Mouse (Mus musculus) MEL (cell line): ENCODE measurements around the gene Glmn. TPM values are rescaled to one million over a fixed set of nuclear protein-coding genes. Genes with fewer than 3 reads are reported as not detected.

Experiments
- DNase-seq: peaks from one replicate; pipeline ENCODE4 v3.0.0; 2011; ENCODE audit warnings: low read depth, low spot score
- H3K27ac ChIP-seq: 2 replicates; pipeline ENCODE4 v1.5.1; 2012; ENCODE audit warnings: low read depth, mild to moderate bottlenecking, control low read depth, low read length, moderate library complexity; ENCODE audit not compliant: control insufficient read depth
- H3K27me3 ChIP-seq, 2 experiments: fragments of 150-350 bp in 1 of 2; sonication (generic) in 1 of 2; 2 replicates each; pipeline ENCODE4 v1.6.1; 2012; ENCODE audit warnings: low read length in 2 of 2, mild to moderate bottlenecking in 2 of 2, improper control_type of control experiment in 1 of 2, moderate library complexity in 1 of 2; ENCODE audit not compliant: insufficient read depth in 2 of 2, control insufficient read depth in 1 of 2
- H3K36me3 ChIP-seq, 2 experiments: 2 replicates each; pipeline ENCODE4 v1.6.1; 2012 to 2014; ENCODE audit warnings: low read length in 2 of 2, improper control_type of control experiment in 1 of 2, inconsistent platforms in 1 of 2, mild to moderate bottlenecking in 1 of 2; ENCODE audit not compliant: insufficient read depth in 2 of 2, control insufficient read depth in 1 of 2
- H3K4me1 ChIP-seq, 2 experiments: fragments of 150-350 bp in 1 of 2; sonication (generic) in 1 of 2; 2 replicates each; pipeline ENCODE4 v1.6.1; 2012; ENCODE audit warnings: low read length in 2 of 2, improper control_type of control experiment in 1 of 2, mild to moderate bottlenecking in 1 of 2; ENCODE audit not compliant: insufficient read depth in 2 of 2, control insufficient read depth in 1 of 2
- H3K4me3 ChIP-seq, 2 experiments: fragments of 150-350 bp in 1 of 2; sonication (generic) in 1 of 2; 2 replicates each; pipeline ENCODE4 v1.5.1; 2012; ENCODE audit warnings: low read depth in 2 of 2, low read length in 2 of 2, mild to moderate bottlenecking in 2 of 2, moderate library complexity in 2 of 2, control low read depth in 1 of 2, improper control_type of control experiment in 1 of 2; ENCODE audit not compliant: control insufficient read depth in 1 of 2, insufficient read depth in 1 of 2
- H3K79me2 ChIP-seq: 2 replicates; pipeline ENCODE4 v1.6.1; 2012; ENCODE audit warnings: mild to moderate bottlenecking, low read length, moderate library complexity; ENCODE audit not compliant: control insufficient read depth, poor library complexity, insufficient read depth
- H3K9ac ChIP-seq: 2 replicates; pipeline ENCODE4 v1.6.1; 2012; ENCODE audit warnings: low read depth, mild to moderate bottlenecking, control low read depth, low read length, moderate library complexity; ENCODE audit not compliant: control insufficient read depth, poor library complexity, severe bottlenecking
- H3K9me3 ChIP-seq: fragments of 150-350 bp; sonication (generic); replicated peaks from 2 replicates; pipeline ENCODE4 v1.6.1; 2012; ENCODE audit warnings: mild to moderate bottlenecking, low read length, improper control_type of control experiment, moderate library complexity; ENCODE audit not compliant: insufficient read depth
- CHD2 ChIP-seq: IDR thresholded peaks from 2 replicates; pipeline ENCODE4 v1.6.1; 2011; ENCODE audit warnings: low read length, improper control_type of control experiment
- CTCF ChIP-seq, 3 experiments: IDR thresholded peaks in 2 of 3; conservative IDR thresholded peaks in 1 of 3; 2 replicates each; pipeline ENCODE4 v1.5.1; 2011 to 2012; ENCODE audit warnings: low read length in 3 of 3, low read depth in 2 of 3, mild to moderate bottlenecking in 2 of 3, improper control_type of control experiment in 1 of 3, inconsistent platforms in 1 of 3, mixed read lengths in 1 of 3, moderate library complexity in 1 of 3; ENCODE audit not compliant: control insufficient read depth in 1 of 3, insufficient read depth in 1 of 3, poor library complexity in 1 of 3, severe bottlenecking in 1 of 3
- E2F4 ChIP-seq: IDR thresholded peaks from 2 replicates; pipeline ENCODE4 v1.6.1; 2011; ENCODE audit warnings: low read depth, low read length, improper control_type of control experiment, borderline replicate concordance
- GATA1 ChIP-seq: IDR thresholded peaks from 2 replicates; pipeline ENCODE4 v1.6.1; 2011; ENCODE audit warnings: low read depth, low read length, improper control_type of control experiment
- MAFK ChIP-seq: IDR thresholded peaks from 2 replicates; pipeline ENCODE4 v1.6.1; 2011; ENCODE audit warnings: low read depth, mild to moderate bottlenecking, low read length, improper control_type of control experiment, borderline replicate concordance
- MAX ChIP-seq: IDR thresholded peaks from 2 replicates; pipeline ENCODE4 v1.6.1; 2011; ENCODE audit warnings: low read length, improper control_type of control experiment
- MXI1 ChIP-seq: IDR thresholded peaks from 2 replicates; pipeline ENCODE4 v1.6.1; 2011; ENCODE audit warnings: mild to moderate bottlenecking, low read depth, low read length, improper control_type of control experiment
- MYB ChIP-seq: IDR thresholded peaks from 2 replicates; pipeline ENCODE4 v1.6.1; 2011; ENCODE audit warnings: mild to moderate bottlenecking, low read depth, low read length, improper control_type of control experiment
- NRF1 ChIP-seq: IDR thresholded peaks from 2 replicates; pipeline ENCODE4 v1.6.1; 2014; ENCODE audit warnings: low read depth, mild to moderate bottlenecking, inconsistent platforms, low read length, improper control_type of control experiment, moderate library complexity; ENCODE audit not compliant: poor library complexity, insufficient read depth, severe bottlenecking
- POLR2AphosphoS2 ChIP-seq: IDR thresholded peaks from 2 replicates; pipeline ENCODE4 v1.6.1; 2011; ENCODE audit warnings: low read length, improper control_type of control experiment
- RAD21 ChIP-seq: IDR thresholded peaks from 2 replicates; pipeline ENCODE4 v1.6.1; 2011; ENCODE audit warnings: mild to moderate bottlenecking, low read depth, low read length, improper control_type of control experiment
- SMC3 ChIP-seq: IDR thresholded peaks from 2 replicates; pipeline ENCODE4 v1.6.1; 2011; ENCODE audit warnings: low read depth, low read length, improper control_type of control experiment
- TCF12 ChIP-seq: IDR thresholded peaks from 2 replicates; pipeline ENCODE4 v1.6.1; 2014; ENCODE audit warnings: low read depth, mild to moderate bottlenecking, inconsistent platforms, low read length, improper control_type of control experiment, moderate library complexity
- USF2 ChIP-seq, 2 experiments: IDR thresholded peaks; 2 replicates each; pipeline ENCODE4 v1.6.1; 2011 to 2012; ENCODE audit warnings: improper control_type of control experiment in 2 of 2, low read length in 2 of 2, borderline replicate concordance in 1 of 2, inconsistent platforms in 1 of 2, low read depth in 1 of 2, mild to moderate bottlenecking in 1 of 2; ENCODE audit not compliant: insufficient read depth in 1 of 2
- ZNF384 ChIP-seq: IDR thresholded peaks from 2 replicates; pipeline ENCODE4 v1.6.1; 2012; ENCODE audit warnings: low read depth, mild to moderate bottlenecking, inconsistent platforms, low read length, improper control_type of control experiment
- polyA plus RNA-seq, 2 experiments: library from polyadenylated mRNA; stranded (reverse) in 1 of 2; unstranded in 1 of 2; fragments of >175 nt in 1 of 2; fragments of >200 nt in 1 of 2; gene quantifications; 2 replicates each; pipeline versions ENCODE4 v1.2.1 to v1.2.4; 2012; ENCODE audit warnings: low replicate concordance in 2 of 2, low read depth in 1 of 2; ENCODE audit not compliant: insufficient read length in 2 of 2, insufficient read depth in 1 of 2, missing spikeins in 1 of 2
- total RNA-seq: library from RNA; depleted of rRNA; stranded (reverse); fragments of 300-350 nt; gene quantifications from 2 replicates; pipeline ENCODE4 v1.2.3, GENCODE M21; 2012; rRNA removed

Glmn gene
- total and polyA plus RNA-seq, 3 experiments, result 7.3 to 7.9 TPM; not detected in 1

GRCm38 (mm10) chr5:107499891-107500535, 97.7 kb downstream of the Glmn start:
- no peak for TF ChIP-seq MXI1
- TF ChIP-seq TCF12, result no peak
- no peak for TF ChIP-seq MYB
- TF ChIP-seq NRF1, result no peak
- no peak for TF ChIP-seq E2F4
- no peak for TF ChIP-seq CHD2
- TF ChIP-seq POLR2AphosphoS2, result no peak
- no peak for TF ChIP-seq RAD21
- no peak for TF ChIP-seq ZNF384
- TF ChIP-seq GATA1, result no peak
- no peak for TF ChIP-seq USF2 (IDR thresholded peaks at IDR 0.05; ENCODE audit: borderline replicate concordance in 1 of 2, insufficient read depth in 1 of 2, low read depth in 1 of 2, low read length in 2 of 2)
- no peak for TF ChIP-seq MAFK
- TF ChIP-seq SMC3, result no peak
- no peak for TF ChIP-seq CTCF (IDR thresholded peaks at IDR 0.05 in 2 of 3, conservative IDR thresholded peaks at IDR 0.05 in 1 of 3; ENCODE audit: control insufficient read depth in 1 of 3, insufficient read depth in 1 of 3, low read depth in 2 of 3, low read length in 3 of 3, poor library complexity in 1 of 3, severe bottlenecking in 1 of 3)
- TF ChIP-seq MAX, result no peak
- no peaks in the 10 kb centered on the region for H3K9me3 ChIP-seq

More at GRCm38 (mm10) chr5:107499891-107500535, 97.7 kb downstream of the Glmn start:
- Histone ChIP-seq H3K27me3 (no peaks in the 10 kb centered on the region), H3K4me3 (no peak overlapping the region), H3K36me3 (no peaks in the 10 kb centered on the region), H3K79me2 (no peaks in the 10 kb centered on the region), H3K9ac (no peak overlapping the region), H3K4me1 (no peaks in the 10 kb centered on the region), H3K27ac (no peak overlapping the region)
- DNase-seq, result no peak

Other genes with a start within 250 kb of the Glmn start
- gene Ephx4, start 195.2 kb downstream of the Glmn start, total RNA-seq, result 0.39 and 0.72 TPM in 2 replicates
- 1 to 10 TPM in 1 of 2 experiments, not detected in 1; 1.4 TPM for gene Ephx4, start 195.2 kb downstream of the Glmn start, polyA plus RNA-seq
- not detected in 2 replicates for gene Lpcat2b, start 166.3 kb downstream of the Glmn start, total RNA-seq
- not detected for gene Lpcat2b, start 166.3 kb downstream of the Glmn start, polyA plus RNA-seq
- 1.2 and 1.6 TPM in 2 replicates for gene Btbd8, start 159.9 kb downstream of the Glmn start, total RNA-seq
- gene Btbd8, start 159.9 kb downstream of the Glmn start, polyA plus RNA-seq, result 1 to 10 TPM in 1 of 2 experiments, not detected in 1; 2.4 TPM
- gene Gm42669, start 90.3 kb downstream of the Glmn start, total RNA-seq, result 0.04 TPM in 1 of 2 replicates, not detected in the other
- under 1 TPM in 1 of 2 experiments, not detected in 1; 0.21 TPM for gene Gm42669, start 90.3 kb downstream of the Glmn start, polyA plus RNA-seq
- not detected in 2 replicates for gene 1700028K03Rik, start 63.2 kb downstream of the Glmn start, total RNA-seq
- gene 1700028K03Rik, start 63.2 kb downstream of the Glmn start, polyA plus RNA-seq, result not detected
- gene Rpap2, start 515 bp downstream of the Glmn start, total RNA-seq, result 13.4 and 13.8 TPM in 2 replicates
- gene Rpap2, start 515 bp downstream of the Glmn start, polyA plus RNA-seq, result 10 to 100 TPM in 1 of 2 experiments, not detected in 1; 10.8 TPM
- gene Gfi1, start 128.1 kb upstream of the Glmn start, total RNA-seq, result not detected in 2 replicates
- under 1 TPM in 1 of 2 experiments, not detected in 1; 0.04 TPM for gene Gfi1, start 128.1 kb upstream of the Glmn start, polyA plus RNA-seq
- gene Ube2d2b, start 232.2 kb upstream of the Glmn start, total RNA-seq, result not detected in 2 replicates
- under 1 TPM in 1 of 2 experiments, not detected in 1; 0.08 TPM for gene Ube2d2b, start 232.2 kb upstream of the Glmn start, polyA plus RNA-seq